Mouse (Mus musculus): Measurements from ENCODE around the gene Pde4d. TPM values are rescaled to one million over a fixed set of nuclear protein-coding genes. Genes with fewer than 3 reads are reported as not detected.

Pde4d gene
- polyA plus RNA-seq, 1 experiment, result 56.2 TPM

- no peaks in the 10 kb centered on the region for H3K4me1 ChIP-seq (ENCODE audit: control insufficient read depth, insufficient read depth, insufficient read length, low read length)
- no peak overlapping the region for H3K27ac ChIP-seq (replicated peaks; ENCODE audit: low read depth, low read length)
- no peak overlapping the region for H3K4me3 ChIP-seq (ENCODE audit: insufficient read depth, low read depth, low read length)
Measured at GRCm38 (mm10) chr13:108524969-108525368, 75.2 kb downstream of the Pde4d start.

GRCm38 (mm10) chr13:108526258-108527007 is 76.7 kb downstream of the Pde4d start:
- Histone ChIP-seq H3K4me3 (ENCODE audit: insufficient read depth, low read depth, low read length) (no peak overlapping the region), H3K27ac (replicated peaks; ENCODE audit: low read depth, low read length) (no peak overlapping the region), H3K4me1 (ENCODE audit: control insufficient read depth, insufficient read depth, insufficient read length, low read length) (no peaks in the 10 kb centered on the region)

- Histone ChIP-seq H3K27ac (replicated peaks; ENCODE audit: low read depth, low read length) (no peak overlapping the region), H3K4me1 (ENCODE audit: control insufficient read depth, insufficient read depth, insufficient read length, low read length) (no peaks in the 10 kb centered on the region), H3K4me3 (ENCODE audit: insufficient read depth, low read depth, low read length) (no peak overlapping the region)
Measured at GRCm38 (mm10) chr13:108527090-108527770, 77.5 kb downstream of the Pde4d start.

GRCm38 (mm10) chr13:108528343-108528742 is 78.6 kb downstream of the Pde4d start:
- Histone ChIP-seq H3K4me3 (ENCODE audit: insufficient read depth, low read depth, low read length) (no peak overlapping the region), H3K4me1 (ENCODE audit: control insufficient read depth, insufficient read depth, insufficient read length, low read length) (no peaks in the 10 kb centered on the region), H3K27ac (replicated peaks; ENCODE audit: low read depth, low read length) (no peak overlapping the region)

GRCm38 (mm10) chr13:108532875-108533274 is 83.1 kb downstream of the Pde4d start:
- Histone ChIP-seq H3K4me3 (ENCODE audit: insufficient read depth, low read depth, low read length) (no peak overlapping the region), H3K4me1 (ENCODE audit: control insufficient read depth, insufficient read depth, insufficient read length, low read length) (no peaks in the 10 kb centered on the region)

GRCm38 (mm10) chr13:108536436-108536835 is 86.7 kb downstream of the Pde4d start:
- no peaks in the 10 kb centered on the region for H3K4me1 ChIP-seq (ENCODE audit: control insufficient read depth, insufficient read depth, insufficient read length, low read length)
- no peak overlapping the region for H3K4me3 ChIP-seq (ENCODE audit: insufficient read depth, low read depth, low read length)
- no peak overlapping the region for H3K27ac ChIP-seq (replicated peaks; ENCODE audit: low read depth, low read length)

More at GRCm38 (mm10) chr13:108532875-108533274, 83.1 kb downstream of the Pde4d start:
- H3K27ac ChIP-seq (replicated peaks; ENCODE audit: low read depth, low read length), result no peak overlapping the region

- Histone ChIP-seq H3K4me3 (ENCODE audit: insufficient read depth, low read depth, low read length) (no peak overlapping the region), H3K27ac (replicated peaks; ENCODE audit: low read depth, low read length) (no peak overlapping the region), H3K4me1 (ENCODE audit: control insufficient read depth, insufficient read depth, insufficient read length, low read length) (no peaks in the 10 kb centered on the region)
Measured at GRCm38 (mm10) chr13:108536951-108537350, 87.2 kb downstream of the Pde4d start.

GRCm38 (mm10) chr13:108538760-108539369 is 89.1 kb downstream of the Pde4d start:
- H3K4me1 ChIP-seq (ENCODE audit: control insufficient read depth, insufficient read depth, insufficient read length, low read length), result no peaks in the 10 kb centered on the region
- no peak overlapping the region for H3K27ac ChIP-seq (replicated peaks; ENCODE audit: low read depth, low read length)
- no peak overlapping the region for H3K4me3 ChIP-seq (ENCODE audit: insufficient read depth, low read depth, low read length)

GRCm38 (mm10) chr13:108541488-108541887 is 91.7 kb downstream of the Pde4d start:
- Histone ChIP-seq H3K4me1 (ENCODE audit: control insufficient read depth, insufficient read depth, insufficient read length, low read length) (no peaks in the 10 kb centered on the region), H3K4me3 (ENCODE audit: insufficient read depth, low read depth, low read length) (no peak overlapping the region), H3K27ac (replicated peaks; ENCODE audit: low read depth, low read length) (no peak overlapping the region)

- no peak overlapping the region for H3K27ac ChIP-seq (replicated peaks; ENCODE audit: low read depth, low read length)
- no peaks in the 10 kb centered on the region for H3K4me1 ChIP-seq (ENCODE audit: control insufficient read depth, insufficient read depth, insufficient read length, low read length)
- H3K4me3 ChIP-seq (ENCODE audit: insufficient read depth, low read depth, low read length), result no peak overlapping the region
Measured at GRCm38 (mm10) chr13:108542342-108542761, 92.6 kb downstream of the Pde4d start.

GRCm38 (mm10) chr13:108552288-108552687 is 102.5 kb downstream of the Pde4d start:
- Histone ChIP-seq H3K4me3 (ENCODE audit: insufficient read depth, low read depth, low read length) (no peak overlapping the region), H3K27ac (replicated peaks; ENCODE audit: low read depth, low read length) (no peak overlapping the region), H3K4me1 (ENCODE audit: control insufficient read depth, insufficient read depth, insufficient read length, low read length) (no peaks in the 10 kb centered on the region)

GRCm38 (mm10) chr13:108552995-108553394 is 103.2 kb downstream of the Pde4d start:
- Histone ChIP-seq H3K4me3 (ENCODE audit: insufficient read depth, low read depth, low read length) (no peak overlapping the region), H3K27ac (replicated peaks; ENCODE audit: low read depth, low read length) (no peak overlapping the region), H3K4me1 (ENCODE audit: control insufficient read depth, insufficient read depth, insufficient read length, low read length) (no peaks in the 10 kb centered on the region)

GRCm38 (mm10) chr13:108554901-108555300 is 105.2 kb downstream of the Pde4d start:
- Histone ChIP-seq H3K27ac (replicated peaks; ENCODE audit: low read depth, low read length) (no peak overlapping the region), H3K4me3 (ENCODE audit: insufficient read depth, low read depth, low read length) (no peak overlapping the region), H3K4me1 (ENCODE audit: control insufficient read depth, insufficient read depth, insufficient read length, low read length) (no peaks in the 10 kb centered on the region)

- H3K27ac ChIP-seq (replicated peaks; ENCODE audit: low read depth, low read length), result no peak overlapping the region
- no peak overlapping the region for H3K4me3 ChIP-seq (ENCODE audit: insufficient read depth, low read depth, low read length)
- H3K4me1 ChIP-seq (ENCODE audit: control insufficient read depth, insufficient read depth, insufficient read length, low read length), result no peaks in the 10 kb centered on the region
Measured at GRCm38 (mm10) chr13:108596938-108597337, 147.2 kb downstream of the Pde4d start.

- H3K4me1 ChIP-seq (ENCODE audit: control insufficient read depth, insufficient read depth, insufficient read length, low read length), result no peaks in the 10 kb centered on the region
- no peak overlapping the region for H3K27ac ChIP-seq (replicated peaks; ENCODE audit: low read depth, low read length)
- H3K4me3 ChIP-seq (ENCODE audit: insufficient read depth, low read depth, low read length), result no peak overlapping the region
Measured at GRCm38 (mm10) chr13:108598673-108599072, 148.9 kb downstream of the Pde4d start.

Measured in brown adipose tissue, adult 24 weeks (tissue).